8 mouse cellular contexts compared by ENCODE assay signal in the genomic region with DNA sequence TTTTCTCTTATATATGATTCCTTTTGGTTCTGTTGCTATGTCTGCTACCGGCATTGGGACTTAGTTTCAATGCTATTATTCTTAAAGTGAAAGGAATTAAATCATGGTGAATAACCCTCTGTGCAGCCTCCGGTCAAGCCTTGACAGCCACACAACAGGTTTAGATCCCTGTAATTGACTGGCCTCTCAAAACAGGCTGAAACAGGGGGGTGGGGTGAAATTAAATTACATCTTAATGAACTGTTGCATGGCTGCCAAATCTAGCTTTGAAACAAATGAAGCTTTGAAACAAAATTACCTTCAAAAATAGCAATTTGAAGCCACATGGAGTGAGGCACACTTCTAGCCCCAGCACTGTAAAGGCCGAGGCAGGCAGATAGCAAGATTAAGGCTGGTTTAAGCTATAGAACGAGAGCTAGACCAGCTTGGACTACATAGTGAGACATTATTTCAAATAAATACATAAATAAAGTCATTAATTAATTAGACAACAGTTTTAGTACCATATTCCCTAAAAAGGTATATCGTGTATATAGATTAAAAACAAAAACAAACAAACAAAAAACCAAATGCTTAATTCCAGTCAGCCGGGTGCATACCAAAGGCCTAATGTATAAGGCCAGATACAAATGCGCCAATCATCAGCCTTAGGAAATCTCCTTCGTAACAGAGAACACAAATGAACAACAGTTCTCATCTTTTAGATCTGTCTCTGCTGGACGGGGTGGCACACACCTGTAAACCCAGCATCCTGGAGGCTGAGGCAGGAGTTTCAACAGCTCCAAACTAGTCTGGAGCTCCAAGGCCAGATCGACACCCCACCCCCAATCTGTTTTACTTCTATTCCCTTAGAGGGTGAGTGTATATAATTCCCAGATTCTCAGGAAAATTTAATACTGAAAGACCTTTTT. TPM values are rescaled to one million over a fixed set of nuclear protein-coding genes. Genes with fewer than 3 reads are reported as not detected.
DNase-seq lines count a peak whose midpoint lies in the region; ATAC-seq lines count a peak whose summit lies in the region.

No protein-coding gene starts in this region.

- peaks cover 11% of the 10 kb centered on the region; the same call in 1 of the 2 replicates for H3K36me3 ChIP-seq in kidney, embryonic 15.5 days
- peaks cover 27% of the 10 kb centered on the region for H3K36me3 ChIP-seq in embryonic facial prominence, embryonic 10.5 days (replicated peaks)
- H3K36me3 ChIP-seq in intestine, embryonic 15.5 days: no peaks in the 10 kb centered on the region
- peaks cover 21% of the 10 kb centered on the region for H3K36me3 ChIP-seq in neural tube, embryonic 13.5 days

- peak overlapping the region; percentile 79; the same call in 1 of the 2 replicates for H3K27ac ChIP-seq in kidney, embryonic 15.5 days
- H3K27ac ChIP-seq in embryonic facial prominence, embryonic 10.5 days (replicated peaks): peak overlapping the region; percentile 90
- H3K27ac ChIP-seq in intestine, embryonic 15.5 days: no peak overlapping the region
- H3K27ac ChIP-seq in neural tube, embryonic 13.5 days (replicated peaks): peak overlapping the region; percentile 88; the same call in 1 of the 2 replicates

- no peak for DNase-seq in kidney, postnatal 36 days
- DNase-seq in embryonic facial prominence, embryonic 10.5 days (ENCODE audit: low spot score): peak; percentile 22
- no peak for DNase-seq in testis, postnatal 14 days (ENCODE audit: low spot score)
- DNase-seq in natural killer cell, adult 2 months (ENCODE audit: low spot score in 2 of 2): no peak
- no peak for DNase-seq in layer of hippocampus, adult 9-11 months

- peak overlapping the region; percentile 87 for H3K4me2 ChIP-seq in kidney, embryonic 15.5 days
- H3K4me2 ChIP-seq in intestine, embryonic 15.5 days (replicated peaks): peak overlapping the region; percentile 79
- peak overlapping the region; percentile 73 for H3K4me2 ChIP-seq in neural tube, embryonic 13.5 days

- H3K9ac ChIP-seq in kidney, embryonic 15.5 days: peak overlapping the region; percentile 67
- H3K9ac ChIP-seq in intestine, embryonic 15.5 days: peak overlapping the region; percentile 20; the same call in 1 of the 2 replicates
- H3K9ac ChIP-seq in neural tube, embryonic 13.5 days: peak overlapping the region; percentile 90

- H3K4me3 ChIP-seq in kidney, embryonic 15.5 days (replicated peaks): peak overlapping the region; percentile 67
- peak overlapping the region; percentile 77 for H3K4me3 ChIP-seq in embryonic facial prominence, embryonic 10.5 days
- peak overlapping the region; percentile 58 for H3K4me3 ChIP-seq in intestine, embryonic 15.5 days (replicated peaks)
- H3K4me3 ChIP-seq in neural tube, embryonic 13.5 days: peak overlapping the region; percentile 60

- peaks cover 12% of the 10 kb centered on the region; the same call in 1 of the 2 replicates for H3K4me1 ChIP-seq in kidney, embryonic 15.5 days
- H3K4me1 ChIP-seq in embryonic facial prominence, embryonic 10.5 days: peaks cover 25% of the 10 kb centered on the region
- H3K4me1 ChIP-seq in intestine, embryonic 15.5 days (replicated peaks): no peaks in the 10 kb centered on the region
- H3K4me1 ChIP-seq in neural tube, embryonic 13.5 days (replicated peaks): peaks cover 20% of the 10 kb centered on the region

- H3K9me3 ChIP-seq in kidney, embryonic 15.5 days (replicated peaks): no peaks in the 10 kb centered on the region
- no peaks in the 10 kb centered on the region for H3K9me3 ChIP-seq in embryonic facial prominence, embryonic 10.5 days
- H3K9me3 ChIP-seq in intestine, embryonic 15.5 days: no peaks in the 10 kb centered on the region
- H3K9me3 ChIP-seq in neural tube, embryonic 13.5 days: no peaks in the 10 kb centered on the region

- ATAC-seq in kidney, embryonic 15.5 days (replicated peaks; ENCODE audit: low FRiP score): no peak
- ATAC-seq in intestine, embryonic 15.5 days: 0 out of 2 replicates have a peak, but pooled peaks have one; percentile 24
- peak; percentile 37; the same call in 1 of the 2 replicates for ATAC-seq in neural tube, embryonic 13.5 days (ENCODE audit: low read depth)

- peaks cover 4% of the 10 kb centered on the region; the same call in 1 of the 2 replicates for H3K27me3 ChIP-seq in kidney, embryonic 15.5 days
- H3K27me3 ChIP-seq in embryonic facial prominence, embryonic 10.5 days (replicated peaks; ENCODE audit: low read depth, poor library complexity, severe bottlenecking): peaks cover 53% of the 10 kb centered on the region
- H3K27me3 ChIP-seq in intestine, embryonic 15.5 days (replicated peaks): 0 out of 2 replicates have a peak, but pooled peaks cover 2% of the 10 kb centered on the region
- H3K27me3 ChIP-seq in neural tube, embryonic 13.5 days: peaks cover 43% of the 10 kb centered on the region

- 25% methylated on average over 10 of the region's 10 CpGs for WGBS in kidney, embryonic 15.5 days
- WGBS in embryonic facial prominence, embryonic 10.5 days: 25% methylated on average over 10 of the region's 10 CpGs
- 35% methylated on average over 10 of the region's 10 CpGs for WGBS in intestine, embryonic 15.5 days
- WGBS in neural tube, embryonic 13.5 days: 17% methylated on average over 10 of the region's 10 CpGs

RNA-seq across cellular contexts. Expression of a gene that starts 1.0 kb away (rescaled TPM):
- 7.8 and 8.4 TPM in 2 replicates for polyA plus RNA-seq in kidney, embryonic 15.5 days (2015; fragmentation: Nextera tagmentation; extraction: Ambion mirVana)
- polyA plus RNA-seq in embryonic facial prominence, embryonic 10.5 days (2016; fragmentation: Nextera tagmentation; extraction: Ambion mirVana): 9.6 and 12.8 TPM in 2 replicates
- polyA plus RNA-seq in intestine, embryonic 15.5 days (2015; fragmentation: Nextera tagmentation; extraction: Ambion mirVana): 7.2 and 7.5 TPM in 2 replicates
- 11.0 and 12.8 TPM in 2 replicates for polyA plus RNA-seq in neural tube, embryonic 13.5 days (2015; fragmentation: Nextera tagmentation; extraction: Ambion mirVana)

RNA-seq across cellular contexts. Expression of a gene that starts 22.8 kb away (rescaled TPM):
- 10.1 and 10.2 TPM in 2 replicates for polyA plus RNA-seq in kidney, embryonic 15.5 days (2015; fragmentation: Nextera tagmentation; extraction: Ambion mirVana)
- polyA plus RNA-seq in embryonic facial prominence, embryonic 10.5 days (2016; fragmentation: Nextera tagmentation; extraction: Ambion mirVana): 12.2 and 13.7 TPM in 2 replicates
- 5.0 and 5.3 TPM in 2 replicates for polyA plus RNA-seq in intestine, embryonic 15.5 days (2015; fragmentation: Nextera tagmentation; extraction: Ambion mirVana)
- polyA plus RNA-seq in neural tube, embryonic 13.5 days (2015; fragmentation: Nextera tagmentation; extraction: Ambion mirVana): 16.8 and 19.9 TPM in 2 replicates

RNA-seq across cellular contexts. Expression of a gene that starts 58.9 kb away (rescaled TPM):
- 38.9 and 41.1 TPM in 2 replicates for polyA plus RNA-seq in kidney, embryonic 15.5 days (2015; fragmentation: Nextera tagmentation; extraction: Ambion mirVana)
- polyA plus RNA-seq in embryonic facial prominence, embryonic 10.5 days (2016; fragmentation: Nextera tagmentation; extraction: Ambion mirVana): 54.7 and 57.0 TPM in 2 replicates
- 29.4 and 29.9 TPM in 2 replicates for polyA plus RNA-seq in intestine, embryonic 15.5 days (2015; fragmentation: Nextera tagmentation; extraction: Ambion mirVana)
- polyA plus RNA-seq in neural tube, embryonic 13.5 days (2015; fragmentation: Nextera tagmentation; extraction: Ambion mirVana): 20.3 and 26.7 TPM in 2 replicates

Comparison
In these comparisons a context has a peak if more than half of its experiments do, and no peak if none do; other contexts are left out.
1. H3K9ac ChIP-seq: peak in every context shown above with its lines; median percentile 90 in neural tube, embryonic 13.5 days; 67 in kidney, embryonic 15.5 days; 20 in intestine, embryonic 15.5 days.